Mouse (Mus musculus) lung, postnatal 0 days (tissue): Measurements from ENCODE around the gene Cd247. TPM values are rescaled to one million over a fixed set of nuclear protein-coding genes. Genes with fewer than 3 reads are reported as not detected.

Experiments
- ATAC-seq: fragments of 200-750 bp; cut with Nextera tagmentation; 2 replicates; pipeline ENCODE4 v1.8.0; 2017; ENCODE audit warnings: moderate library complexity
- DNase-seq: peaks from one replicate; pipeline ENCODE4 v3.0.0-alpha.2; 2016; ENCODE audit warnings: low spot score
- H3K27ac ChIP-seq: fragments of 300-500 bp; sonication (generic); 2 replicates; pipeline ENCODE4 v1.5.1; 2014; ENCODE audit warnings: antibody characterized with exemption, mild to moderate bottlenecking, low read length, mixed read lengths
- H3K27me3 ChIP-seq: fragments of 300-500 bp; sonication (generic); replicated peaks from 2 replicates; pipeline ENCODE4 v1.6.1; 2014; ENCODE audit warnings: low read length, mixed read lengths; ENCODE audit not compliant: insufficient read depth
- H3K36me3 ChIP-seq: fragments of 300-500 bp; sonication (generic); 2 replicates; pipeline ENCODE4 v1.6.1; 2014; ENCODE audit warnings: low read length, mixed read lengths; ENCODE audit not compliant: insufficient read depth
- H3K4me1 ChIP-seq: fragments of 300-500 bp; sonication (generic); 2 replicates; pipeline ENCODE4 v1.6.1; 2014; ENCODE audit warnings: antibody characterized with exemption, low read depth, low read length, mixed read lengths; ENCODE audit not compliant: insufficient read depth
- H3K4me2 ChIP-seq: fragments of 300-500 bp; sonication (generic); replicated peaks from 2 replicates; pipeline ENCODE4 v1.6.1; 2014; ENCODE audit warnings: low read depth, mild to moderate bottlenecking, low read length, moderate library complexity, mixed read lengths
- H3K4me3 ChIP-seq: fragments of 300-500 bp; sonication (generic); 2 replicates; pipeline ENCODE4 v1.5.1; 2014; ENCODE audit warnings: low read depth, low read length
- H3K9ac ChIP-seq: fragments of 300-500 bp; sonication (generic); replicated peaks from 2 replicates; pipeline ENCODE4 v1.6.1; 2014; ENCODE audit warnings: low read depth, mild to moderate bottlenecking
- H3K9me3 ChIP-seq: fragments of 300-500 bp; sonication (generic); 2 replicates; pipeline ENCODE4 v1.6.1; 2016; ENCODE audit warnings: low read length, mixed read lengths
- CTCF ChIP-seq: IDR thresholded peaks from 2 replicates; pipeline ENCODE4 v1.5.1; 2016; ENCODE audit warnings: antibody characterized with exemption, mild to moderate bottlenecking
- EP300 ChIP-seq: IDR thresholded peaks from 2 replicates; pipeline ENCODE4 v1.6.1; 2016; ENCODE audit warnings: antibody characterized with exemption, mild to moderate bottlenecking, control low read depth
- WGBS: fragments of 180-500 bp; shearing (Covaris S2); extraction: QIAGEN DNeasy Blood & Tissue Kit; methylation state at CpG from one replicate; pipeline ENCODE4 v1.1.7; 2014; 5-methylcytosine and 5-hydroxymethylcytosine counted together
- polyA plus RNA-seq: library from polyadenylated mRNA; unstranded; fragments of >200 nt; fragmentation: Nextera tagmentation; extraction: Ambion mirVana; gene quantifications from 2 replicates; pipeline ENCODE4 v1.2.1, GENCODE M21; 2015

Gene Cd247
- polyA plus RNA-seq, 1 experiment from 2014 or later, result 1.3 TPM

DNA sequence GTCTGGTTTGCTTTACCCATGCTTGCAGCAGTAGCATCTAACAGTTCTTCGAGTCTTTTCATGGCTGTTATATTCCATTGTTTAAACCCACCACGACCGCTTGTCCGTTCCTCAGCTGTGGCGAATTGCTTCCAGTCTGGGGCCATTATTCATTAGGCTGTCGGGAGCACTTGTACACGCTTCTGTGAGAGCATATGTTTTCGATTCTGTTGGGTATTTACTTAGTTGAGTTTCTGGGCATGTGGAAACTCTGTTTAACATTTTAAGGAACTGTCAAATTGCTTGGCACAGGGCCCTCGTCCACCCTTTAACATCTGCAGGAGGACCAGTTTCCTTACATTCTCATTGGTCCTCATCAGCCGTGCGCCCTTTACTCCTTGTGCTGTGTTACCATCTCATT is 2.2 kb upstream of the Cd247 start:
- no peak overlapping the region for H3K4me2 ChIP-seq
- DNase-seq, result no peak
- no peak for ATAC-seq

DNA sequence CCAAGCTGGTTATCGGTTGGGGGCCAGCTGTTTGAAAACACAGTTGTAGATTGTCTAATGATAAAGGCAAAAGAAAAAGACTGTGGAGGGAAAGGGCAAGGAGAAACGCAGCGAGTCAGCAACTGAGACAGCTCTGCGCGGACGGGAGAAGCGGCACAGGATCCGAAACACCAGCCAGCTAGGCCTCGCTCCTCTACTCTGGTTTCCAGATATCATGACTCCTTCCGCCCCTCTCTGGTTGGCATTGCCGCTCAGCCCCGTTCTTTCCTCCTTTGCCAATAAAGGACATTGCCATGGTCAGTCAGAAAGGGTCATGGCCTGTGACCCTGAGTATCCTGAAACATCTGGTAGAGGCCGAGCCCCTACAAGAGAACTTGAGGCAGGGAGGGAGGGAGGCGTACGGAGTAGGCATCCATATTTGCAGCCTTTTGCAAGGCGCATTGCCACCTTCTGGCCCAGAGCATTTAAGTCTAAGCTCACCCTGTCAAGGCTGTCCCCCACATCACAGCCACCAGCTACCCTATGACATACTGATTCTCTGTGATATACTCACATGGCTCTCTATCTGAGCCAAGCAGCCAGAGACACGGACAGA is 682 bp downstream of the Cd247 start:
- H3K4me2 ChIP-seq, result no peak overlapping the region

More for the DNA sequence above, 2.2 kb upstream of the Cd247 start:
- Histone ChIP-seq H3K27ac (no peak overlapping the region), H3K4me1 (no peaks in the 10 kb centered on the region), H3K36me3 (no peaks in the 10 kb centered on the region), H3K27me3 (no peaks in the 10 kb centered on the region), H3K4me3 (no peak overlapping the region), H3K9ac (no peak overlapping the region), H3K9me3 (no peaks in the 10 kb centered on the region)
- WGBS, result 34% methylated on average over 11 of the region's 11 CpGs
- TF ChIP-seq EP300 (no peak), CTCF (no peak)

DNA sequence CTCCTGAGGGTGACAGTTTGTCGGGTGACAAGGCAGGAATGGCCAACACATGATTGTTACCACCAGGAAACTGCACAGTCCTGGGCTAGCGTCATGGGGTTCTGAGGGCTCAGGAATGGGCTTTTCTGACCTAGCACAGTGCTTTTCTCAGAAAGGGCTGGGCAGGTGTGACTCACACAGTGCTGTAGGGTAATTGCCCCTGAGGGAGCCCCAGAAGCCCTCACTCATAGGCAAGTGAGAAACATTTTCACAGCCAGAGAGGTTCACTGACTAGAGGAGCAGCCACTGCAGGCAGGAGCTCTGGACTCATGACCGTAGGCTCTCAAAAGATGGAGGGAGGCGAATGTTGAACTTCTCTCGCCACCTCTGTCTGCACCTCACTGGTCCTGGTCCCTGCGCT is 1.5 kb downstream of the Cd247 start:
- no peaks in the 10 kb centered on the region for H3K9me3 ChIP-seq
- no peak for DNase-seq
- H3K9ac ChIP-seq, result no peak overlapping the region
- H3K36me3 ChIP-seq, result no peaks in the 10 kb centered on the region
- WGBS, result 94% methylated on average over 6 of the region's 6 CpGs
- H3K27ac ChIP-seq, result no peak overlapping the region
- no peak for ATAC-seq
- H3K27me3 ChIP-seq, result no peaks in the 10 kb centered on the region
- H3K4me3 ChIP-seq, result no peak overlapping the region
- H3K4me2 ChIP-seq, result no peak overlapping the region
- H3K4me1 ChIP-seq, result no peaks in the 10 kb centered on the region
- TF ChIP-seq CTCF, result no peak
- TF ChIP-seq EP300, result no peak

More for the DNA sequence above, 682 bp downstream of the Cd247 start:
- 84% methylated on average over 17 of the region's 17 CpGs for WGBS
- ATAC-seq, result no peak
- Histone ChIP-seq H3K36me3 (no peaks in the 10 kb centered on the region), H3K9ac (no peak overlapping the region), H3K9me3 (no peaks in the 10 kb centered on the region), H3K27ac (no peak overlapping the region), H3K4me3 (no peak overlapping the region), H3K4me1 (no peaks in the 10 kb centered on the region), H3K27me3 (no peaks in the 10 kb centered on the region)
- no peak for TF ChIP-seq CTCF
- no peak for TF ChIP-seq EP300
- no peak for DNase-seq

DNA sequence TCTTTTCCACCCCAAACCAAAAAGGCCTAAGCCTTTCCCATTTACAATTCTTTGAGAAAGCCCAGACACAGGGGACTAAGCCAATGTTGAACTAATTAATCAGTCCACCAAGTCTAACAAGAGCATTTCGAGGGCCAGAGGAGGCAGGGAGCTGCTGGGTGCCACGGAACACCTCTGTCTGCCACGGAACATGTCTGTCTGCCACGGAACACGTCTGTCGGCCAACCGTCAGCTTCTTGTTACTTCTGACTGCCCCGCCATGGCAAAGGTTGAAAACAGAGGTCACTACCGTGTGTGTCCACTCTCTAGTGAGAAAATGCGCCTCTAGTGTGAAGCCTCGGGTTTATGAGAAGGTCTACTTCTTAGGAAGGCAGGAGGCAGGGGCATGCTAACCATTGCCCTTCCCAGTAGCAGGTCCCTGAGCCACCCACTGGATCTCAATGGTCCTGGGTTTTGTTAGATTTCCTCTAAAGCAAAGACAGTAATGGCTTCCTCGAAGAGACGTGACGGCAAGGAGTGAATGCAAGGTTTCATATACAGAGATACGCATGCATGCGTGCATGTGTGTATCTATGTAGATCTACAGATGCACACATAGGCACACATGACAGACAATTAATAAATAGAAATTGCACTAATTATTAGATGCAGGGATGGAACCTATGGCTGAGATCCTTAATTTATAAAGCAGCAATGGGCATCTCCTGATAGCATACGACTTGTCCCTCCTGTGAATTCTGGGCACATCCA is 2.2 kb downstream of the Cd247 start:
- Histone ChIP-seq H3K4me3 (no peak overlapping the region), H3K27ac (no peak overlapping the region), H3K4me2 (no peak overlapping the region), H3K4me1 (no peaks in the 10 kb centered on the region), H3K27me3 (no peaks in the 10 kb centered on the region), H3K9ac (no peak overlapping the region), H3K9me3 (no peaks in the 10 kb centered on the region), H3K36me3 (no peaks in the 10 kb centered on the region)
- ATAC-seq (no peak), DNase-seq (no peak)
- WGBS, result 93% methylated on average over 17 of the region's 17 CpGs
- no peak for TF ChIP-seq CTCF
- no peak for TF ChIP-seq EP300

GRCm38 (mm10) chr1:165791411-165791810 is 2.9 kb downstream of the Cd247 start:
- Histone ChIP-seq H3K36me3 (no peaks in the 10 kb centered on the region), H3K4me3 (no peak overlapping the region), H3K9me3 (no peaks in the 10 kb centered on the region), H3K27ac (no peak overlapping the region), H3K27me3 (no peaks in the 10 kb centered on the region), H3K4me1 (no peaks in the 10 kb centered on the region), H3K9ac (no peak overlapping the region), H3K4me2 (no peak overlapping the region)
- TF ChIP-seq CTCF (no peak), EP300 (no peak)
- DNase-seq, result no peak
- ATAC-seq, result no peak
- 73% methylated on average over 9 of the region's 9 CpGs for WGBS

DNA sequence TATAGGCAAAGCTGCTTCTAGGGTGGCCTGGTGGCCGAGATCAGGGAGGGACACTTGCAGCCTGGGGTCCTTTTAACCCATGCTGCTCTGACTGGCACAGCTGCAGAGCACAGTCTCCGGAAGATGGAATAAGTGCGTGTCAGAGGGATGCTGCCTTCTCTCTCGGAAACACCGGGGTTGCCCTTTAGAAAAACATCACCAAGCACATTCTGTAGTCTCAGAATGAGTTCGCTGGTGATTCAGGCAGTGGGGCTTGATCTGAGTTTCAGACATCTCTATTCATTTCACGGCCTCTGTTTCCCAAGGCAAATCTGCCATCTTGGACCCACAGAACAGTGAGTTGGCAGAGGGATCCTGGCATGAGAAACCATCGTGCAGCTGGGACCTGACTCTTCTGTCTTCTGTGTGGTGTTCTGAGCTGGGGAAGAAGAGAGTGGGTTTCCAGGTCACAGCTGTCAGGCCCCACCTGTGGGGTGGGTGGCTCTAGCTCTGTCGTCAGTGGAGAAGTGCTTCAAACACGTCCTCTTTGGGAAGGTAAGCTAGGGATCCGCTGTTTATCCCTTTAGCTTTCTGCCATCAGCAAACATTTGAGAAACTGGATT is 13.3 kb downstream of the Cd247 start:
- Histone ChIP-seq H3K4me1 (no peaks in the 10 kb centered on the region), H3K36me3 (no peaks in the 10 kb centered on the region), H3K9me3 (no peaks in the 10 kb centered on the region), H3K27ac (no peak overlapping the region), H3K4me3 (no peak overlapping the region), H3K27me3 (no peaks in the 10 kb centered on the region), H3K4me2 (no peak overlapping the region), H3K9ac (no peak overlapping the region)
- DNase-seq (no peak), ATAC-seq (no peak)
- TF ChIP-seq EP300, result no peak
- WGBS, result 74% methylated on average over 11 of the region's 11 CpGs
